Mouse (Mus musculus): ENCODE measurements around the gene Sh3gl3. TPM values are rescaled to one million over a fixed set of nuclear protein-coding genes. Genes with fewer than 3 reads are reported as not detected.

Gene Sh3gl3
- polyA plus RNA-seq, 3 experiments from 2014 or later, result 2.4 to 5.6 (median 4.0) TPM

DNA sequence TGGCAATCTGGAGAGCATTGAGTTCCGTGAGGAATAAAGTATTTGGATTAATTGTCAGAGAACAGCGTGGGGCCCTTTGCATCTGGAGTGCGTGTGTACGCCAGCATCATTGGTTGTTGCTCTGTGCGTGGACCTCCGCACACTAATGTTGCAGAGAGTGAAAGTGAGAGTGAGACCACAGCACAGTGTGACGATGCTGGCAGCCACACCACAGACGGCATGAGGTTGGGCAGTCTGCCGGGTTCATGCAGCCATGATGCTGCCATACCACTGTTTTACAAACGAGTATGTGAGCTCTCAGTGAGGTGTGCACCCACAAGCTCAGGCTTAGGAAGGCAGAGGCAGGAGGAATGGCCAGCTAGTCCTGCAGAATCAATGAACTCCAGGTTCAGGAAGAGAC lies 120.4 kb downstream of the Sh3gl3 start:
- ATAC-seq, result no peak

DNA sequence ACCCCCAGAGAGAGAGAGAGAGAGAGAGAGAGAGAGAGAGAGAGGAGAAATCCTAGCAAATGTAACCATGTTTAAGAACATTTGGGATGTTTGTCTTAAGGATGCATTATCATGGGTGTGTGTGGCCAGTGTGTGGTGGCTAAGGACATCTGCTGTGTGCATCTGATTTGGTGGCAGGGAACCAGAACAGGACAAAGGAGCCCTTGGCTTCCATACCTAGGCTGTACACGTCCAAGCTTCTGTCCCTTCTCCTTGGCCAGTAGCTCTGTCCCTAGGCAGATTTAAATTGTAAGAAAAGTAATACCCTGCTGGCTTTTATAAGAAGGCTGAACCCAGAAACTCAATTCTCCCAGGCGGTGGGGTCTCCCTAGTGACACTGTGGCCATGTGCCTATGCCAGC lies 121.0 kb downstream of the Sh3gl3 start:
- ATAC-seq, result no peak

DNA sequence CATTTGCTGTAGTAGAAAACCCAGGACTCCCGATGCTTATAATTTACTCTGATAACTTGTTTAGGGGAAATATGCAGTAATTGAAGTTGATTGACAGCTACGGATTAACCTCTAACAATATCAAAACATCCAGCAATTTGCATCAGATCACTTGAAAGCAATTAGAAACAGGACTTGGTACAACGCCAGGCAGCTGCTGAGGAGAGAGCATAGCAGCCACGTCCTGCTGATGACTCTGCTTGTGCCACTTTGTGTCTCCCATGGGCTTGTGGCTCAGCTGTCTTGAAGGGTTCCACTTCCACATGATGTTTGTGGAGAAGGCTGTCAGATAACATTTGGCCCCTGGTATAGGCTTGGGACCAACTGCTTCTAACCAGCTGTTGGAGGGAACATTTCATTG lies 134.8 kb downstream of the Sh3gl3 start:
- no peak for ATAC-seq

DNA sequence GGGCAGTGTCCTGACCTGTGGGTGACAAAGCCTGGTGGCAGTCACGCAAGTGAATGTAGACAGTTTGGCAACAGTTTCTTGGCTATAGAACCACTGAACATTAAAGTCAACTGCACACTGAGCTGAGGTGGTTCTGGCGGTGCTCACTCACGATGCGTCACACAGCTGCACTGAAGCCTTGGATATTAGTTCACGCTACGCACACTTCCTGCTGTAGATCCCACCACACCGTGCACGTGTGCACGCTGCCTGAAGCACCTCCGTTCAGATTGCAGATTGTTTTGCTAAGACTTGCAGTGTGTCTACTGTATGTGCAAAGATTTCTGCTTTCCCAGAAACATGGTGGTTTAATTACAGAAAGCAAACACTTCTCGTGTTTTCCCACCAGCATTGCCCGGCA lies 144.9 kb downstream of the Sh3gl3 start:
- no peak for ATAC-seq

DNA sequence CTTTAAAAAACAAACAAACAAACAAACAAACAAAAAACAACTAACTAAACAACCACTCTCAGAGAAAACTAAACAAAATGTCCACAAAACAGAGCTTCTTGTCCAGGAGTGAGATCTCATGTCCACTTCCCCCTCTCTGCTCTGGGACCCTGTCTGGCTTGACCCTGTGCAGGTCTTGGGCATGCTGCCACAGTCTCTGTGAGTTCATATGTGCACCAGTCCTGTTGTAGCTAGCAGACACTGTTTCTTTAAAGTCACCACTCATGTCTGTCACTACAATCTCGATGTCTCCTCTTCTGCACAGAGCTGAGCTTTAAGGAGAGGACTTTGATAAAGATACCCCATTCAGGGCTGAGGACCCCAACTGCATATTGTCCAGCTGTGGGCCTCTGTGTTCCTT lies 153.0 kb downstream of the Sh3gl3 start:
- ATAC-seq, result no peak

DNA sequence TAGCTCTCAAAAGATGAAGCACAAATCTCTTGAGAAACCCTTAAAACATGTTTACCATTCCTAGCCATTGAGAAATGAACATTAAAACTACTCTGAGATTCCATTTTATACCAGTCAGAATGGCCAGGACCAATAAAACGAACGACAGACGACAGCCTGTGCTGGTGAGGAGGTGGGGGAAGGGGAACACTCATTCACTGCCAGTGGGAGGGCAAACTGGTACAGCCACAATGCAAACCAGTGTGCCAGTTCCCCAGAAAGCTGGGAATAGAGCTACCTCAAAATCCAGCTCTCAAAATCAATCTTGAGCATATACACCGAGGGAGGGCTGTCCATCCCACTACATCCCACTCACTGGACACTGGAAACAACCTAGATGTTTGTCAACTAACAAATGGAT lies 153.6 kb downstream of the Sh3gl3 start:
- no peak for ATAC-seq

DNA sequence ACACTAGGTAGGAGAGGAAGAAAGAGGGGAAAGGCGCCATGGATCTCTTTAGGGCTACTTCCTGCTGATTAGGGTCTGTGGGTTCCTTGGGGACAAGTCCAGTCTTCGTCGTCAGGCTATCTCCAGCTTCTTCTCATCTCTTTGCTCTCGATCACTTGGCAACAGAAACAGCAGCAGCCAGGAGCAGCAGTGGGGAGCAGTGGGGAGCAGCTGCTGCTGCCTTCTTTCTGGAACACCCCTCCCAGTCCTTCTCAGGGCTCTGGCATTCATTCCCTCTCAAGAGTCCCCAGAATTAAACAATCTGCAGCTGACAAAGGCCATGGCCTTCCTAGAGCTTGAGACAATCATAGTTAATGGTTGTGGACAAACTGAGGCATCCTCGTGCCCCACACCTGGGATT lies 154.2 kb downstream of the Sh3gl3 start:
- ATAC-seq, result no peak

DNA sequence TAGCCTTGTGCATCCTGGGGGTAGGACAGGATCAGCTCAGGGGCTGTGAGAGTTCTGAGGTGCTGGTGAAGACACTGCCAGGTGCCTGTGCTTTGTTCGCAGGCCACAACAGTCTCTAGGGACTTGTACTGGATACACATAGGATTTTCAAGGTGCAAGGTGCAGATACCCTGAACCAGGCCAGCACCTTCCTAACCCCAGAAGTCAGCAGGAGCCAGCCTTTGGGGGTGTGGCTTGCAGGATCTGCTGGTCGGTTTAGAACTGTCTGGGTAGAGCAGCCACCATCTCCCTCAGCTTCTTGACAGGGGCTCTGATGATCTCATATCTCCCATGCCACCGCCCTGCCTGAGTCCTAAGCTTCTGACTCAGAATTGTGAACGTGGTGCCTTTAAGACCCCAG lies 156.2 kb downstream of the Sh3gl3 start:
- no peak for ATAC-seq

DNA sequence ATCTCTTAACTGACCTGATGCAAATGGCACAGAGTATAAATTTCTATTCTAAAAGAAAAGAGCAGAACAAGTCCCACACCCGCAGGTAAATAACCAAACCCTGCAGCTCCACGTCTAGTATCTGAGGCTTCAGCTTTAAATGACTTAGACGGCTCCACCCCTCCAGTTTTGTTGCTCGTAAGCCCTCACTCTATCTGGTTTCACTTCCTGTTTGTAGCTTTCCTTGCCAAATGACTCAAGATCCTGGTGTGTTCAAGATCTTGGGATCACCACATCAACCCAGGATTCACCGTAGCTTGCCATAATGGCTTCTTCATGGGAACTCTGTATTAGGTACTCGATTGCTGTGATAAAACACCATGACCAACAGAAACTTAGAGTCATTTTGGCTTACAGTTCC lies 157.2 kb downstream of the Sh3gl3 start:
- no peak for ATAC-seq

DNA sequence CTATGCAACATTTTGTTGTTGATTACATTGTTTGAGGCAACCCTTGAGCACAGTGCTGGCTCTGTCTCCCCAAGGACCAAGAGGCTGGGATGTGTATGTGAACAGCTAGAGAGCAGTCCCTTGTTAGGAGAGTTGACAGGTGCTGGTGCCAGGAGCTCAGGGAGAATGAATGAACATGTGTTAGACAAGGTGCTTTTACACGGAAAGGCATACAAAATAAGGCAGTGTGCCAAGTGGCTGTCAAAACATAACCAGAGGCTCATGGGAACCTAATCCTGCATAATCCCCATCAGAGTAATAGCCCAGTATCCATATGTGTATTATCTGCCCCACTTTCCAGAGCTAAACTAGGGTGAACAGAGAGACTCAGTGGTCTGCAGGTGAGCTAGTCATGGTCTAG lies 160.4 kb downstream of the Sh3gl3 start:
- ATAC-seq, result no peak

DNA sequence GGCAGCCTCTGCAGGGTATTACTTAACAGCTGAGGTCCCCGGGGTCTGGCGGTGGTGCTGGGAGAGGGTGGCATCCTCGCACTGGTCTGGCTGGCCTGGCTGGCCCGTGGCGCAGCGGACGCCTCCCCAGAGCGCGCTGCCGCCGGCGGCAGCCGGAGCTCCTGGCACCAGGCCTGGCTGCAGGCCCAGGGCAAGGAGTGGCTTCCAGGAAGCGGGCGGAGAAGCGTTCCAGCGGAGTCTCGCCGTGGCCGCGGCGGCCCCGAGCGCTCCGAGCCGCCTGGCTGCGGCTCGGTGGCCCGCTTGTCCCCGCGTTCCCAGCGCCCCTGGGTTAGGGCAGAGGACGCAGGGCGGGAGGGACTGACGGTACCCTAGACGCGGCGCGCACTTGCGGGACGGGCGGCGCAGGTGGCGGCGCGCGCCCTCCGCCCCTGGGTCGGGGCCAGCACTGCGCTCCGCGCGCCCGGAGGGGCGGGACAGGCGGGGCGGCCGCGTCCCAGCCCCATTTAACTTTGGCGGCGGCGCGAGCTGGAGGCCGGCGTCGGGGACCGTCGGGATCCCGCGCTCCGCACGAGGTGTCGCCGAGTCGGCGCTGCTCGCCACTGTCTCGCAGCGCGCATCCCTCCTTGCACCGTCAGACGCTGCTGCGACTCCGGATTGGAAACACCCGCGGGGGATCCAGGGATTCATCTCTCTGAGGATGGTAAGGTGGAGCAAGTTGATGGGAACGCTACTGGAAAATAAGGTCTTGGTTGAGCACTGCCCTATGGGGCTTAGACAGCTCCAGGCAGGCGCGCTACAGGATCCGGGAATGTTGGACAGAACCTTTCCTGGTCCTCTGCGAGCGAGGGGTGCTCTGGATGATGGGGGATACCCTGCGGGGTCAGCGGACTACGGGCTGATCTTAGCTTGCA lies 161.8 kb downstream of the Sh3gl3 start, which contains the start of gene Adamtsl3:
Gene Adamtsl3, plus strand, starts transcription at position 484 of the 911 bp plus-strand sequence.
- ATAC-seq, result no peak

DNA sequence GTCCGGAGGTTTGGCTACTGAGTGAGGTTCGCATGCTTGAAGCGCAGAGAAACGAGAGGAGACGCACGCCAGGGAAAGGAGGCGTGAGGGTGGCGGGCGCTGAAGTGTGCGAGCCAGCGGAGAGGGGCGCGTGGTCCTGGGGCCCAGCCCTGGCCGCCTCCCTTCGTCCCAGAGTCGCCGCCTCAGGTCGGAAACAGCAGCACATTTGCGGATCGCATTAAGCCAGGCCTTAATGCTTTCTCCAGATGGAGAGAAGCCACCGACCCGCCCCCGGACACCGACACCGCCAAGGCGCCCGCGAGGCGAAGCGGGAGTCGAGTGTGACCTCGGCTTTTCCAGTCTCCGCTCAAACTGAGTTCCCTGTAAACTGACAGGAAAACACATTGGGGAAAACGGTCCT lies 162.5 kb downstream of the Sh3gl3 start:
- ATAC-seq, result no peak

DNA sequence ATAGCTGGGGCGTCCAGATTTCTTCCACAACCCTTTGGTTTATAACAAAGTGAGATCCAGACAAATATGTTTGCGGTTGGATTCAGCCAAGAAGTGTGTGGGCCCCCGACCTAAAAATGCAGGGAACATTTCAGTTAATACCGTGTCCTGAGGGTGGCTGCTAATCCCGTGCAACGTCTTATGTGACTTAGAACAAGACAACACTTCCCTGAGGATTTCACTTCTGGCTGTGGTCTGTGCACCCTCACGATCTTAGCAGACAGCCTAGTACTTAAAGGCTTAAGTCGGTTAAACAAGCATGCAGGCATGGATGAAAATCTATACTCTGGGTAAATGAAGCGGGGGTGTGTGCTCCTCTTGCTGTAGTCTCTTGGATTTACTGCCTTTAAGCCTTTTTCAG lies 164.5 kb downstream of the Sh3gl3 start:
- ATAC-seq, result no peak

DNA sequence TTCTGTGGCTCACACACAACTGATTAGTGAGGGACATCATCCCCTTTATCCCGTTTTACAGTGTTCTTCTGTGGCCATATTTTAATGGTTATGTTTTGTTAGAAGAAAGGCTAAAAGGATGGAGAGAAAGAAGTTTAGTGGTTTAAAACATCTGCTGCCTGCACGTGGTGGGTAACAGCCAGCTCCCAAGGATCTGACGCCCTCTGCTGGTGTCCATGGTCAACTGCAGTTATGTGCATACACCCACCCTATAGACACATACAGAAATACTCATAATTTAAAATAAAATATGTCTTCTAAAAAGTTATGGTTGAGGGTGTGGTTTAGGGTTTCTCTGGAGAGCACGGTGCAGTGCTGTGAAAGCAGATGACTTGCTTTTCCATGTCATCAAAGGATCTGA lies 164.9 kb downstream of the Sh3gl3 start:
- no peak for ATAC-seq

DNA sequence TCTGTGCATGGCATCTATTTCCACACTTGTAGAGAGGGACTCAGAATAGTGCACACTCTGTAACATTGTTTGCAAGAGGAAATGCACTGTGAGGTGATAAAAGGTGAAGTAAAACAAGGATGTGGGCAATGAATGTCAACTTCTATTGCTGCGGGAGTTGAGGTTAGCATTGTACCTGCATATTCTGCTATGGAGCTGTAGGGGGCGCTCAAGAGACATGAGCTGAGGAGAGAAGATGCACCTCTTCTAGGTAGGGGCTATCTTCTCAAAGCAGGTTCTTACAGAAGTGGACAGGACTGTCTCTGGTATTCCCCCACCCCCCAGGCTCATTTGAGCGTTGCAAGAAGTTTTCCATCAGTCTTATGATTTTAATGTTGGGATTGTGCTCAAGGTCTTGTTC lies 165.6 kb downstream of the Sh3gl3 start:
- no peak for ATAC-seq

DNA sequence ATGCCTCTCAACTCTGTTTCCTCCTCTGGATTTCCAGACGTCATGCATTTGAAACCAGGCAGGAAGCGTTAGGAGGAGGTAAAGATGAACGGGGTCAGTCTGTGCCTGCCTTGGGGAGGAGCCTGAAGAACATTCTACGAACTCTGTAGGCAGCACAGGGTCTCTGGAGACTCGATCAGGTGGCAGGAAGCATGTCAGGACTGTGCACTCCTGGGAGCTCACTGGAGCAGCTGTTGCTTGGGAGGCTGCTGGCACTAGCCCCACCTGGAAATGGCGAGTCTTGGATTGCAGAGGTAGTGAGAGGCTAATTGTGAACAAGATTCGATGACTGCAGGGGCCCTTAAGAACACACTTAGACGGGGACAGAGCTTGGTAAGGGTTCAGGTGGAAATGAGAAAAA lies 167.8 kb downstream of the Sh3gl3 start:
- no peak for ATAC-seq

DNA sequence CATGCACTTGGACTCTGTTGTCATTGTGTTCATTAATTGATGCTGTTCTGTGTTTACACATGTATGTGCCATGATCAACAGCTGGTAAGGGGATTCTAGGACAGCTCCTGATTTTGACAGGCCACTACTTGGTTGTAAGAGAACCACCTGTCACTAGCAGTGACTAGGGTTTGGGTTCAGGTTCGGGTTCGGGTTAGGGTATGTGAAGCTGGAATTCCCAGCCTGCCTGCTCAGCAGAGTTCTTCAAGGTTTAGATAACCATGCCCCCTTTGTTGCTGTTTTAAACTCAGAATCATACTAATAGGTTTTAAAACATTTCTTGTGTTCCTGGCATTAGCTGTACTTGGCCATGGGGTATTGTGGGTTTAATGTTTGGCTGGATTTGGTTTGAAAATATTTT lies 173.1 kb downstream of the Sh3gl3 start:
- no peak for ATAC-seq

DNA sequence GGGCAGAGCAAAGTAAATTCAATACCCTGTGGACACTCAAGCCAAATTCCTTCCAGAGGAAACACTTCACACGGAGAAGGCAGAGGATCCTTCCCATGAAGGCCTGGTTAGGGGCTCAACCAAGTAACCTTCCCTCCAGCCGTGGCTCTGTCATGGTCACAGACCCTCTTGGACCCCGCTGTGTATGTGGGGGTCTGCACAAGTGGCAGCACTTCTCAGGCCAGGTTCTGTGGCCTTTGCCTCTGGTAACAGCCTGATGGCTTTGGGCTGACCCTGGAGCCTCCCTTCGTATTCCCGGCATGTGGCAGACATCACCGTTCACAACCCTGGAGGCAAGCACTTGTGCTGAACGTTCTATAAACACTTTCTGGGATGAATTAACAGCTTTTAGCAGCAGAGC lies 176.2 kb downstream of the Sh3gl3 start:
- ATAC-seq, result no peak

DNA sequence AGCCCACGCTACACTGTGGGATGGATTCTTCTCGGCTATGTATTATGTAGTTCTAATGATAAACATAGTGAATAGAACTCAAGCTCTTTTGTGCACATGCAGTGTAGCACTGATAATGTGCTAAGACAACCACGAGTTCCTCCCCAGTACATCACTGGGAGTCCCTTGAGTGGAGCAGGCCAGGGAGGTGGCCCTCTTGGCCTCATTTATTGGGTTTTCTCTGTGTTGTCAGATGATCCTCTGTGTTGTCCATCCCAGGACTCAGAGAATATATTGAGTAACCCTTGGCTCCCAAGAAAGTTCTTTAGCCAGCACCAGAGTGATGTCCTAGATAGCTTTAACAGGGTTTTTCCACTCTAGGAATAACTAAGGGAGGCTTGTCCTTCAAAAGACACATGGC lies 176.8 kb downstream of the Sh3gl3 start:
- ATAC-seq, result no peak

Other genes starting within 250 kb of the Sh3gl3 start
- gene Hdgfl3, start 239.4 kb upstream of the Sh3gl3 start, polyA plus RNA-seq (2017; shearing (Covaris generic)), result 10 to 100 TPM in 2 of 3 experiments, 1 to 10 TPM in 1; 6.9 to 10.4 (median 10.1) TPM
- not detected for gene Bnc1, start 181.5 kb upstream of the Sh3gl3 start, polyA plus RNA-seq (2017; shearing (Covaris generic))
- gene Adamtsl3, start 161.9 kb downstream of the Sh3gl3 start, polyA plus RNA-seq (2017; shearing (Covaris generic)), result under 1 TPM in 1 of 3 experiments, not detected in 2; 0.16 TPM

Measured in inflammation-experienced regulatory T-cells, adult 6 months (primary cell).